Mouse (Mus musculus) lung, adult 18-20 months (tissue): ENCODE data around the gene Serpina1b.
"Not testable (repeated sequence)": the region's sequence is repeated elsewhere in the genome, so short reads cannot be mapped to it uniquely, and the experiment has no call there.

Experiments
- DNase-seq, 2 experiments: peaks; one replicate each; pipeline ENCODE4 v3.0.0; 2022; ENCODE audit warnings: mixed read lengths in 2 of 2

Gene Serpina1b

GRCm38 (mm10) chr12:103830273-103830672 lies at the start of gene Serpina1b:
Serpina1b (minus strand) TSS chr12:103830373.
- not testable (repeated sequence) for DNase-seq

GRCm38 (mm10) chr12:103866873-103867272 lies 36.7 kb upstream of the Serpina1b start:
- DNase-seq: not testable (repeated sequence)

GRCm38 (mm10) chr12:103863101-103863974 lies 33.2 kb upstream of the Serpina1b start, which contains the start of gene Serpina1a:
Serpina1a (minus strand) TSS chr12:103863562.
- not testable (repeated sequence) for DNase-seq

- DNase-seq: peak; percentile 4 to 17
Observed at GRCm38 (mm10) chr12:103860976-103861375, 30.8 kb upstream of the Serpina1b start.

GRCm38 (mm10) chr12:103860571-103860970 lies 30.4 kb upstream of the Serpina1b start:
- peak in 1 of 2 experiments; percentile 12 for DNase-seq

- peak in 1 of 2 experiments; percentile 4 for DNase-seq
Observed at GRCm38 (mm10) chr12:103859584-103859983, 29.4 kb upstream of the Serpina1b start.

GRCm38 (mm10) chr12:103853032-103853431 lies 22.9 kb upstream of the Serpina1b start:
- DNase-seq: not testable (repeated sequence)

GRCm38 (mm10) chr12:103827661-103828372 lies 2.4 kb downstream of the Serpina1b start:
- not testable (repeated sequence) for DNase-seq

- peak; percentile 39 to 47 for DNase-seq
Observed at GRCm38 (mm10) chr12:103823826-103824225, 6.3 kb downstream of the Serpina1b start.

GRCm38 (mm10) chr12:103773246-103773851 lies 56.8 kb downstream of the Serpina1b start, which contains the start of gene Serpina1d:
Serpina1d (minus strand) TSS chr12:103773592.
- DNase-seq: not testable (repeated sequence)

GRCm38 (mm10) chr12:103770597-103770996 lies 59.6 kb downstream of the Serpina1b start:
- peak in 1 of 2 experiments; percentile 26 for DNase-seq

GRCm38 (mm10) chr12:103763083-103763482 lies 67.1 kb downstream of the Serpina1b start:
- DNase-seq: not testable (repeated sequence)

GRCm38 (mm10) chr12:103760316-103760715 lies 69.9 kb downstream of the Serpina1b start:
- not testable (repeated sequence) for DNase-seq

- not testable (repeated sequence) for DNase-seq
Observed at GRCm38 (mm10) chr12:103745957-103746356, 84.2 kb downstream of the Serpina1b start.

- DNase-seq: not testable (repeated sequence)
Observed at GRCm38 (mm10) chr12:103737791-103738580, 92.2 kb downstream of the Serpina1b start.

- DNase-seq: peak in 1 of 2 experiments; percentile 9
Observed at GRCm38 (mm10) chr12:103735566-103735965, 94.6 kb downstream of the Serpina1b start.

GRCm38 (mm10) chr12:103735101-103735500 lies 95.1 kb downstream of the Serpina1b start:
- DNase-seq: peak; percentile 9 to 26

GRCm38 (mm10) chr12:103711537-103711936 lies 118.6 kb downstream of the Serpina1b start:
- DNase-seq: peak in 1 of 2 experiments; percentile 5

- DNase-seq: no peak
Observed at GRCm38 (mm10) chr12:103710405-103710804, 119.8 kb downstream of the Serpina1b start.

GRCm38 (mm10) chr12:103706113-103706512 lies 124.1 kb downstream of the Serpina1b start:
- DNase-seq: no peak

- DNase-seq: no peak
Observed at GRCm38 (mm10) chr12:103705547-103705946, 124.6 kb downstream of the Serpina1b start.
